Mouse (Mus musculus): ENCODE results near the gene Uba1. TPM values are rescaled to one million over a fixed set of nuclear protein-coding genes. Genes with fewer than 3 reads are reported as not detected.

The Uba1 gene
- polyA plus RNA-seq, 1 experiment = 144 TPM

GRCm38 (mm10) chrX:20657593-20657992 is 533 bp upstream of the Uba1 start:
- Histone ChIP-seq H3K36me3 (ENCODE audit: control insufficient read depth, insufficient read depth, low read length) (no peaks in the 10 kb centered on the region), H3K27ac (ENCODE audit: control insufficient read depth, insufficient read depth, low read depth, low read length) (no peak overlapping the region), H3K4me3 (ENCODE audit: control insufficient read depth, low read depth, low read length) (no peak overlapping the region), H3K27me3 (ENCODE audit: control insufficient read depth, insufficient read depth, low read length) (no peaks in the 10 kb centered on the region), H3K4me1 (ENCODE audit: control insufficient read depth, insufficient read depth, low read length) (no peaks in the 10 kb centered on the region; the same call in 1 of the 2 replicates)
- TF ChIP-seq POLR2A (IDR thresholded peaks at IDR 0.05; ENCODE audit: control insufficient read depth, low read depth, low read length) (no peak), CTCF (IDR thresholded peaks at IDR 0.05; ENCODE audit: control insufficient read depth, insufficient read depth, insufficient replicate concordance, low read depth, low read length) (no peak)

GRCm38 (mm10) chrX:20658891-20659406 is 823 bp downstream of the Uba1 start:
- Histone ChIP-seq H3K4me3 (ENCODE audit: control insufficient read depth, low read depth, low read length) (peak overlapping the region; percentile 84), H3K27me3 (ENCODE audit: control insufficient read depth, insufficient read depth, low read length) (no peaks in the 10 kb centered on the region), H3K36me3 (ENCODE audit: control insufficient read depth, insufficient read depth, low read length) (no peaks in the 10 kb centered on the region), H3K27ac (ENCODE audit: control insufficient read depth, insufficient read depth, low read depth, low read length) (peak overlapping the region; percentile 90), H3K4me1 (ENCODE audit: control insufficient read depth, insufficient read depth, low read length) (no peaks in the 10 kb centered on the region; the same call in 1 of the 2 replicates)
- TF ChIP-seq CTCF (IDR thresholded peaks at IDR 0.05; ENCODE audit: control insufficient read depth, insufficient read depth, insufficient replicate concordance, low read depth, low read length) = no peak
- TF ChIP-seq POLR2A (IDR thresholded peaks at IDR 0.05; ENCODE audit: control insufficient read depth, low read depth, low read length) = no peak

GRCm38 (mm10) chrX:20662317-20662715 is 4.2 kb downstream of the Uba1 start:
- TF ChIP-seq POLR2A (IDR thresholded peaks at IDR 0.05; ENCODE audit: control insufficient read depth, low read depth, low read length) (no peak), CTCF (IDR thresholded peaks at IDR 0.05; ENCODE audit: control insufficient read depth, insufficient read depth, insufficient replicate concordance, low read depth, low read length) (no peak)
- Histone ChIP-seq H3K4me3 (ENCODE audit: control insufficient read depth, low read depth, low read length) (peak overlapping the region; percentile 95), H3K27ac (ENCODE audit: control insufficient read depth, insufficient read depth, low read depth, low read length) (no peak overlapping the region)

GRCm38 (mm10) chrX:20662716-20663443 is 4.8 kb downstream of the Uba1 start:
- Histone ChIP-seq H3K27ac (ENCODE audit: control insufficient read depth, insufficient read depth, low read depth, low read length) (peak overlapping the region; percentile 84), H3K36me3 (ENCODE audit: control insufficient read depth, insufficient read depth, low read length) (no peaks in the 10 kb centered on the region), H3K4me1 (ENCODE audit: control insufficient read depth, insufficient read depth, low read length) (no peaks in the 10 kb centered on the region; the same call in 1 of the 2 replicates), H3K4me3 (ENCODE audit: control insufficient read depth, low read depth, low read length) (peak overlapping the region; percentile 95), H3K27me3 (ENCODE audit: control insufficient read depth, insufficient read depth, low read length) (no peaks in the 10 kb centered on the region)
- TF ChIP-seq CTCF (IDR thresholded peaks at IDR 0.05; ENCODE audit: control insufficient read depth, insufficient read depth, insufficient replicate concordance, low read depth, low read length) = no peak
- TF ChIP-seq POLR2A (IDR thresholded peaks at IDR 0.05; ENCODE audit: control insufficient read depth, low read depth, low read length) = peak; percentile 49; the same call in 1 of the 2 replicates

More at GRCm38 (mm10) chrX:20662317-20662715, 4.2 kb downstream of the Uba1 start:
- no peaks in the 10 kb centered on the region; the same call in 1 of the 2 replicates for H3K4me1 ChIP-seq (ENCODE audit: control insufficient read depth, insufficient read depth, low read length)
- no peaks in the 10 kb centered on the region for H3K36me3 ChIP-seq (ENCODE audit: control insufficient read depth, insufficient read depth, low read length)
- no peaks in the 10 kb centered on the region for H3K27me3 ChIP-seq (ENCODE audit: control insufficient read depth, insufficient read depth, low read length)

GRCm38 (mm10) chrX:20663444-20663790 is 5.3 kb downstream of the Uba1 start:
- Histone ChIP-seq H3K27ac (ENCODE audit: control insufficient read depth, insufficient read depth, low read depth, low read length) (peak overlapping the region; percentile 84), H3K4me1 (ENCODE audit: control insufficient read depth, insufficient read depth, low read length) (no peaks in the 10 kb centered on the region; the same call in 1 of the 2 replicates), H3K27me3 (ENCODE audit: control insufficient read depth, insufficient read depth, low read length) (no peaks in the 10 kb centered on the region), H3K36me3 (ENCODE audit: control insufficient read depth, insufficient read depth, low read length) (no peaks in the 10 kb centered on the region), H3K4me3 (ENCODE audit: control insufficient read depth, low read depth, low read length) (peak overlapping the region; percentile 95)
- no peak for TF ChIP-seq CTCF (IDR thresholded peaks at IDR 0.05; ENCODE audit: control insufficient read depth, insufficient read depth, insufficient replicate concordance, low read depth, low read length)
- TF ChIP-seq POLR2A (IDR thresholded peaks at IDR 0.05; ENCODE audit: control insufficient read depth, low read depth, low read length) = no peak

GRCm38 (mm10) chrX:20687519-20688067 is 29.5 kb downstream of the Uba1 start, which contains the start of gene Cdk16:
Gene Cdk16, plus strand, starts transcription at chrX:20687954.
- H3K36me3 ChIP-seq (ENCODE audit: control insufficient read depth, insufficient read depth, low read length) = no peaks in the 10 kb centered on the region
- H3K4me3 ChIP-seq (ENCODE audit: control insufficient read depth, low read depth, low read length) = peak within 1 kb of the TSS; percentile 89
- TF ChIP-seq CTCF (IDR thresholded peaks at IDR 0.05; ENCODE audit: control insufficient read depth, insufficient read depth, insufficient replicate concordance, low read depth, low read length) (no peak), POLR2A (IDR thresholded peaks at IDR 0.05; ENCODE audit: control insufficient read depth, low read depth, low read length) (no peak)
- H3K4me1 ChIP-seq (ENCODE audit: control insufficient read depth, insufficient read depth, low read length) = peaks cover 2% of the 10 kb centered on the region; the same call in 1 of the 2 replicates
- H3K27ac ChIP-seq (ENCODE audit: control insufficient read depth, insufficient read depth, low read depth, low read length) = peak within 1 kb of the TSS; percentile 91
- no peaks in the 10 kb centered on the region for H3K27me3 ChIP-seq (ENCODE audit: control insufficient read depth, insufficient read depth, low read length)

GRCm38 (mm10) chrX:20688068-20688547 is 30.0 kb downstream of the Uba1 start:
- Histone ChIP-seq H3K4me1 (ENCODE audit: control insufficient read depth, insufficient read depth, low read length) (peaks cover 2% of the 10 kb centered on the region; the same call in 1 of the 2 replicates), H3K36me3 (ENCODE audit: control insufficient read depth, insufficient read depth, low read length) (no peaks in the 10 kb centered on the region), H3K4me3 (ENCODE audit: control insufficient read depth, low read depth, low read length) (peak overlapping the region; percentile 89), H3K27me3 (ENCODE audit: control insufficient read depth, insufficient read depth, low read length) (no peaks in the 10 kb centered on the region), H3K27ac (ENCODE audit: control insufficient read depth, insufficient read depth, low read depth, low read length) (peak overlapping the region; percentile 91)
- TF ChIP-seq CTCF (IDR thresholded peaks at IDR 0.05; ENCODE audit: control insufficient read depth, insufficient read depth, insufficient replicate concordance, low read depth, low read length) (no peak), POLR2A (IDR thresholded peaks at IDR 0.05; ENCODE audit: control insufficient read depth, low read depth, low read length) (peak; percentile 41; the same call in 1 of the 2 replicates)

All from testis, adult 2 months (tissue).